Mouse (Mus musculus) stomach, postnatal 0 days (tissue): Measurements from ENCODE around the gene H2-DMa.

Source experiments
- CTCF ChIP-seq: IDR thresholded peaks from 2 replicates; pipeline ENCODE4 v1.5.1; 2016; ENCODE audit warnings: antibody characterized with exemption, low read depth, mild to moderate bottlenecking, moderate library complexity
- EP300 ChIP-seq: optimal IDR thresholded peaks from 2 replicates; pipeline ENCODE3; 2016; ENCODE audit warnings: antibody characterized with exemption

DNA sequence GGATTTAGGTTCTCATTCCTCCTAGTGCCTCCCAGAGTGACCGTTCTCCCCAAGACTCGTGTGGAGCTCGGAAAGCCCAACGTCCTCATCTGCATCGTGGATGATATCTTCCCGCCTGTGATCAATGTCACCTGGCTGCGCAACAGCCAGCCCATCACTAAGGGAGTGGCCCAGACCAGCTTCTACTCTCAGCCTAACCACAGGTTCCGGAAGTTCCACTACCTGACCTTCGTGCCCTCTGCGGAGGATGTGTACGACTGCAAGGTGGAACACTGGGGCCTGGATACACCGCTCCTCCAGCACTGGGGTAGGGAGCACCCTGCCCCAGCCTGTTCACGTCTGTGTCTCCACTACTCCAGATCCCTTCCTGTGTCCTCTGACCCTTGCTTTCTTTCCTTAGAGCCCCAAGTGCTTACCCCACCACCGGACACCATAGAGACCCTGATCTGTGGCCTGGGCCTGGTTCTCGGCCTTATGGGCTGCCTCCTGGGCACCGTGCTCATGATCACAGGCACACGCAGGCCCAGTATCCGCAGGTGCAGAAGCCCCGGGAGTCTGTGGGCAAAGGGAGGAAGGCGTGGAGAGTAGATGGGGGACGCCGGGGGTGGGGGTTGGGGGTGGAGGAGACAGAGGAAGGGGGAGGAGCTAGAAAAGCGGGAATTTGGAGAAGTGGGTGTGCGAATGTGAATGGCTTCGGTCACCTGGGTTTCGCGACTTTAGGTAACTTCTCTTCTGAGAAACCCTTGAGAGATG lies 24.9 kb upstream of the H2-DMa start:
- no peak for TF ChIP-seq CTCF
- no peak for TF ChIP-seq EP300
